ENCODE assay signal across 23 mouse cellular contexts in the genomic region with DNA sequence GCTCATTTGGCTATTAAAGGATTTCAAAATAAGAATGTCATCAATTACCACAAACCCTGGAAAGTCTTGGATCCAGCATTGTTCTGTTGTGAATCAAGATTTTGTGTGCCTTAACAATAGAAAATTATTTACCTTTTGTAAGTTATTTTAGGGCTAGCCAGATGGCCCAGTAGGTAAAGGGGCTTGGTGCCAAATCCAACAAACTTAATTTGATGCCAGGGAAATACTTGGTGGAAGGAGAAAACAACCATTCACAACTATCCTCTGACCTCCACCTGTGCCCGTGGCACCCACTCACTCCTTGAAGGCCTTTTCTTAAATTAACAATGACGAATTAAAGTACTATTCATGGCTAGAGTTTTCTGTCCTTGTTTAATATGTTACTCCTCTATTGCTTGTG.
DNase-seq lines count a peak whose midpoint lies in the region; ATAC-seq and TF ChIP-seq lines count a peak whose summit lies in the region.
"Had no signal": no experiment of that assay in that cellular context is flagged by ENCODE, and none has a peak within 500 bp of the region (broad histone marks: within the 10 kb centered on the region; RNA-seq: fewer than 3 reads in every experiment).

No protein-coding gene starts in this region.

- H3K9me3 ChIP-seq in midbrain, embryonic 15.5 days, result no peaks in the 10 kb centered on the region
- no peaks in the 10 kb centered on the region for H3K9me3 ChIP-seq in embryonic facial prominence, embryonic 10.5 days
- H3K9me3 ChIP-seq: heart, embryonic 10.5 days; hindbrain, embryonic 12.5 days; kidney, embryonic 15.5 days had no signal

- intact Hi-C loops in left cerebral cortex, postnatal 36 days (cut with DNase I), result no loop called here

- H3K27me3 ChIP-seq in cerebellum, adult 2 months (ENCODE audit: control insufficient read depth, insufficient read depth, low read length), result no peaks in the 10 kb centered on the region
- H3K27me3 ChIP-seq in midbrain, embryonic 15.5 days (replicated peaks), result no peaks in the 10 kb centered on the region
- H3K27me3 ChIP-seq in embryonic facial prominence, embryonic 10.5 days (replicated peaks; ENCODE audit: low read depth, poor library complexity, severe bottlenecking), result no peaks in the 10 kb centered on the region
- H3K27me3 ChIP-seq: CH12.LX; hindbrain, embryonic 12.5 days; kidney, embryonic 15.5 days; Patski had no signal

- 11% methylated on average over 2 of the region's 2 CpGs for WGBS in cerebellum, adult 2 months
- 86% methylated on average over 2 of the region's 2 CpGs for WGBS in midbrain, embryonic 15.5 days
- 88% methylated on average over 2 of the region's 2 CpGs for whole genome bisulfite sequencing in embryonic facial prominence, embryonic 10.5 days

- no peaks in the 10 kb centered on the region for H3K36me3 ChIP-seq in midbrain, embryonic 15.5 days (replicated peaks)
- peaks cover 18% of the 10 kb centered on the region for H3K36me3 ChIP-seq in embryonic facial prominence, embryonic 10.5 days (replicated peaks)
- H3K36me3 ChIP-seq: heart, embryonic 10.5 days; hindbrain, embryonic 12.5 days; kidney, embryonic 15.5 days had no signal

- no peak overlapping the region for H3K9ac ChIP-seq in midbrain, embryonic 15.5 days
- H3K9ac ChIP-seq: hindbrain, embryonic 12.5 days; kidney, embryonic 15.5 days had no signal

- no peak overlapping the region for H3K27ac ChIP-seq in cerebellum, adult 2 months (ENCODE audit: insufficient read depth, low read length)
- H3K27ac ChIP-seq in midbrain, embryonic 15.5 days, result no peak overlapping the region
- H3K27ac ChIP-seq in embryonic facial prominence, embryonic 10.5 days (replicated peaks), result no peak overlapping the region
- H3K27ac ChIP-seq: gastrocnemius, adult 2 months; heart, embryonic 10.5 days; hindbrain, embryonic 12.5 days; kidney, embryonic 15.5 days had no signal

- peak; percentile 23 for DNase-seq in heart, adult 11 months
- no peak for DNase-seq in heart, adult 18-20 months
- peak; percentile 76 for DNase-seq in brain, adult 2 months (ENCODE audit: low read depth, low spot score)
- DNase-seq in cerebellum, adult 2 months, result peak; percentile 56 to 82
- DNase-seq in cerebellum, postnatal 10 days, result peak; percentile 57 to 58
- no peak for DNase-seq in left cerebral cortex, postnatal 36 days (ENCODE audit: low spot score in 2 of 2)
- DNase-seq in embryonic facial prominence, embryonic 10.5 days (ENCODE audit: low spot score), result no peak
- DNase-seq: adrenal gland, postnatal 14 days; gastrocnemius, adult 2 months; gastrocnemius, postnatal 25 days; heart, postnatal 10 days; heart, postnatal 4 days had no signal

- no peak overlapping the region for H3K4me3 ChIP-seq in cerebellum, adult 2 months (replicated peaks; ENCODE audit: insufficient read depth, low read depth, low read length)
- H3K4me3 ChIP-seq in midbrain, embryonic 15.5 days, result no peak overlapping the region
- no peak overlapping the region for H3K4me3 ChIP-seq in embryonic facial prominence, embryonic 10.5 days
- H3K4me3 ChIP-seq: gastrocnemius, adult 2 months; heart, embryonic 10.5 days; hindbrain, embryonic 12.5 days; kidney, embryonic 15.5 days had no signal

- H3K4me1 ChIP-seq in cerebellum, adult 2 months (ENCODE audit: control insufficient read depth, insufficient read depth, low read length), result peaks cover 30% of the 10 kb centered on the region
- H3K4me1 ChIP-seq in midbrain, embryonic 15.5 days, result no peaks in the 10 kb centered on the region; the same call in 1 of the 2 replicates
- 0 out of 2 replicates have a peak, but pooled peaks cover 3% of the 10 kb centered on the region for H3K4me1 ChIP-seq in embryonic facial prominence, embryonic 10.5 days
- H3K4me1 ChIP-seq: hindbrain, embryonic 12.5 days had no signal

- no peak for TF ChIP-seq CTCF in cerebellum, adult 2 months (IDR thresholded peaks at IDR 0.05; ENCODE audit: borderline replicate concordance, insufficient read depth, low read depth, low read length)

- no peak for ATAC-seq in midbrain, embryonic 15.5 days (replicated peaks)
- ATAC-seq: activated CD4-positive, CD25-positive, alpha-beta regulatory T cell, adult 4 months; forebrain, embryonic 14.5 days; hindbrain, embryonic 16.5 days; inflammation-experienced regulatory T-cells, adult 6 months; intestine, postnatal 0 days; Patski had no signal

- no peak for TF ChIP-seq POLR2A in cerebellum, adult 2 months (IDR thresholded peaks at IDR 0.05; ENCODE audit: borderline replicate concordance, insufficient read depth, low read length)

- no peak overlapping the region for H3K4me2 ChIP-seq in midbrain, embryonic 15.5 days
- H3K4me2 ChIP-seq: hindbrain, embryonic 12.5 days; kidney, embryonic 15.5 days had no signal

Comparison
In these comparisons a context has a peak if more than half of its experiments do, and no peak if none do; other contexts are left out.
1. DNase-seq: peak in heart, adult 11 months (single experiment), brain, adult 2 months (single experiment), cerebellum, adult 2 months (2 of 2) and cerebellum, postnatal 10 days (2 of 2); none in heart, adult 18-20 months (0 of 2), left cerebral cortex, postnatal 36 days (0 of 2) and embryonic facial prominence, embryonic 10.5 days (single experiment).